Mouse (Mus musculus): Measurements from ENCODE around the gene Rtl8a.
A peak's percentile ranks its signal among the peaks of the same experiment; 100 is the strongest.
"Not testable (repeated sequence)": the region's sequence is repeated elsewhere in the genome, so short reads cannot be mapped to it uniquely, and the experiment has no call there.

The Rtl8a gene

DNA sequence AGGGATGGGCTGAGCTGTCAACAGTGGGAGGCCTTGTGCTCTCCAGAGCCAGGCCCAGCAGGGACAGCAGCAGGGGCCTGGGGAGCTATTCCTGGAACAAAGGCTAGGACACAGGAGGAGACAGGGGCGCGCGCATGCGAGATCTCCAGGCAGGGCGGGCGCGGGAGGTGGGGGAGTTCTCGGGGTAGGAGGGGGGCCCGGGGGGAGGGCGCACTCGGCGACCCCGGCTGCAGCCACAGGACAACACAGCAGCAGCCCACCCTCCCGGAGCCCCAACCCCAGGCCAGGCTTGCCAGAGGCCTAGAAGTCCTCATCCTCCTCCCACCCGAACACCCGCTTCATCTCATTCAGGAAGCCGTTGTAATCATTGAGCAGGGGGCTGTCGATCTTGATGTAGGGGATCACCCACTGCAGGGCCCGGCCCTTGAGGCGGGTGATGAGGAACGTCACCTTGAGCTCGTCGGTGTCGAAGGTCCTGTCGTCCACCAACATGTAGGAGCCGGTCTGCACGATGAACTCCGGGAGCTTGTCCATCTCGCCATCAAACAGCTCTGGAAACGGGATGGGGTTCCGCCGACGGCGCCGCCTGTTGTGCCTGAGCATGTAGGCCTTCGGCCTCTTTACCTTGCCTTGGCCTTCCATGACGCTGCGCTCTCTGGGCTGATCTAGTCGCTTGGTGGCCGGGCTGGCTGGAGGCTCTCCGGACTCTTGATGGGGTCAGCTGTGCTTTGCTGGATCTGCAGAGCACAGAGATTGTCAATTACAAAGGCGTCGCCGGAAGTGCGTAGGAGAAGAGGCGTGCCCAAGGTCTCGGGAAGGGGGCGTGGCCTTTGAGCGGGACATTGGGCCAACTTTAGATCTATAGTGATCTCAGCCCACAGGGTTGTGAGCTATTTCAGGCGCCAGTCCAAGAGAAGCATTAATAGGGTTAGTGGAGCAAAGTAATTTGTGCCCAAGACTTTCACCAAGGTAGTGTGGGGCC lies at the start of gene Rtl8a:
Gene Rtl8a, minus strand, starts transcription at position 703 of the 982 bp plus-strand sequence.
- peak; percentile 50 to 75 for DNase-seq (ENCODE audit: low spot score in 2 of 2)

DNA sequence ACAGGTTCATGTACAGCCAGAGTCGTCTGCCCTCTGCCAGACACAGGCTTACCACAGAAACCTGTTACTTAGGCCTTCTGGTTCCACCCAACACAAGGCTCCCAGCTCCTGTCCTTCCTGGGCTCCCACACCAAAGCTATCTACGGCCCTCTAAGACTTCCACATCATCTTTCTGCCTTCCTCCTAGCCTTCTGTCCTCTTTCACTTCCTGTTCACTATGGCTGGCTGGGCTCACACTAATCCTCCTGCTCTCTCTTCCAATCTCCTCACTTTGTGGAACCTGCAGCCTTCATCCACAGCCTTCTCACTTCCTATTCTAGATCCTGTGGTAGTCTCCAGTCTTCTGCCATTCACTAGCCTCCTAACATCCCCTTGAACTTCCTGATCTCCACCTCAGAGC lies 49.7 kb upstream of the Rtl8a start:
- no peak for DNase-seq (ENCODE audit: low spot score in 2 of 2)

DNA sequence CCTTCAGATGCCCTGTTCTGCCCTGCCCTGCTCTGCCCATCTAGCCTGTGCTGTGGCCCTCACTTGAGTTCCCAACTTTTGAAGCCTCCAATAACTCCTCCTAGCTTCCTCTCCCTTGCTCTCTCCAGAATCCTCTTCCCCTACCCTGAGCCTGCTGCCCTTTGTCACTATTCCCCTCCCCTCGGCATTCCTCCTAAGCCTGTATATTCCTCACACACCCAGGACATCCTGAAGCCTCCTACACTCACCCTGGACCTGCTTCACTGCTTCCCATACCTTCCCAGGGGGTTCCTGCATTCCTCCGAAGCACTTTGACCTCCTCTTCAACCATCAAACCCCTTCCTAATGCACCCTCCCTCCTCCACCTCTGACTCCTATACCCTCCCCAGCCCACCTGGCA lies 48.6 kb upstream of the Rtl8a start:
- DNase-seq (ENCODE audit: low spot score in 2 of 2) = no peak

DNA sequence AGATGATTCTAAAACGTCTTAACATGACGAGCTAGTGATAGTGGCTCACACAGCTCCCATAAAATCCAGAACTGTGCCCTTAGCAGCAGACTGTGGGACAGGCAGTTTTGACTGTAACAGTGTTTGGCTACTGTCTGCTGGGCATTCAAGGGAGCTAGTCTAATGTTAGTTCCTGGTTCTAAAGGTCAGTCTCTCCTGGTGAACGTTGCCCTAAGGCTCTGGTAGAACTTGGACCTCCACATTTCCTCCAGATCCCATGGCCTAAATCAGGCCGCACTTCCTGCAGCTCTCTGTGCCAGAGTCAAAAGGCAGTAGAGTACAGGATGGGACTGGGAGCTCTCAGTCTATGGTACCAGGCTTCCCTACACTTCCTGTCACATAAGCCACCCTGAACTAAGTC lies 41.2 kb upstream of the Rtl8a start:
- not testable (repeated sequence) for DNase-seq (ENCODE audit: low spot score in 2 of 2)

DNA sequence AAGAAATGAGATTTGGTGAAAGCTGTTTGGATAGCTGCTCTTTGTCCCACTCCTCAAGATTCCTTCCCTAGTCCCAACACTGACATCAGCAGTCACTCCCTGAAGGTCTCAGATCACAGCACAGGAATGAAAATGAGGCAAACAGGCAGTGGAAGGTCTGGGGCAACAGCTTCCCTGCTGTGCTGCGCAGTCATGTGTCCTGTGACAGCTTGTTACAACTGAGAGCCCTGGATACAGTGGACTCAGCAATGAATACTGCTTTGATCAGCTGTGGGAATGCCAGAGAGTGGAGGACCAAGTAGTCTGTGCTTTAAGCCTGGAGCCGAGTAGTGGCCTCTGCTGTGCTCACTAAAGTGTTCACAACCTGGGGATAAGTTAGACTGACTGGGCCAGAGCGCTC lies 39.2 kb upstream of the Rtl8a start:
- DNase-seq (ENCODE audit: low spot score in 2 of 2) = not testable (repeated sequence)

DNA sequence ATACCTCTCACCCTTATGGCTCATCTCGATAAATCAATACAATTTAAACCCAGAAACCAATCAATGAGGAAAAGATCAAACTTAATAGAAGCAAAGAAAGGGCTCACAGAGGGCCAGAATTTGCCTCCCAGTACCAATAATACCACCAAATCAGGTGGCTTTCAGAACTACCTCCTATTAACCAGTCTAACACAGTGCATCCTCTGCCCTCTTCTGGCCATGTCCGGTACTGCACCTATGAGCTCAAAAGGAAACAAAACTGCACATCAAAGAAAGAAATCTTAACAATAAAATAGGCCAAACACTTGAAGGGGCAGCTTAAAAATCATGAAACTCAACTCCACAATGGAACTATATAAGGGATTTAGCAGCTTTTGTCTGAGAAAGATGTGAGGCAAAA lies 33.5 kb upstream of the Rtl8a start:
- peak in 1 of 2 experiments; percentile 78 for DNase-seq (ENCODE audit: low spot score in 2 of 2)

DNA sequence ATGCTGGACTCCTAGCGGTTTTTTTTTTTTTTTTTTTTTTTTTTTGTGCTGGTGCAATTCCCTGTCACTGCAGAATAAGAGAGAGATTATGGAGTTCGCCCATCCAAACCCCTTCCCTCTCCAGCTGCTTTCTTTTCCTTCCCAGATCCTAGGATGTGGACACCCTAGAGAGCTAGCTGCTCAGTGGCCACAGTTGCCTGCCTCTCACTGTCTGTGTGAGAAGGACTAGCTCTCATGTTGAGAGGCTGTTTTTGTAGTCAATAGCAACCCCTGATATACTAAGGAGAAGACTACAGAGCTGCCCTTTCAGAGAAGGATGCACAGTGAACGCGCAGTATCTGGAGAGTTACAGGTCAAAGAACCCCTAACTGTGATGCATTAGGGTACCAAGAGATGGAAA lies 27.2 kb upstream of the Rtl8a start:
- not testable (repeated sequence) for DNase-seq (ENCODE audit: low spot score in 2 of 2)

DNA sequence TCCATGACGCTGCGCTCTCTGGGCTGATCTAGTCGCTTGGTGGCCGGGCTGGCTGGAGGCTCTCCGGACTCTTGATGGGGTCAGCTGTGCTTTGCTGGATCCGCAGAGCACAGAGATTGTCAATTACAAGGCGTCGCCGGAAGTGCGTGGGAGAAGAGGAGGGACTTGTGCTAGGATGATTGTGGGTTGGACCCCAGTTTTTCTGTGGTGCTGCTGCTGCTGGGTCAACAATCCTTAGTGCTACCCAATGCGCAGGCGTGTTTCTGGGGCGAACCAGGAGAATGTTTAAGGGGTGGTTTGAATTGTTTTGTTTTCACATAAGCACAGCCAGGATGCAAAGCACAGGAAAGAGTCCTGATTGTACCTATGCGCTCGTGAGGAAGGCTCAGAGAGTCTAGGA lies 26.8 kb upstream of the Rtl8a start, which contains the start of gene Rtl8b:
Gene Rtl8b, minus strand, starts transcription at position 115 of the 400 bp plus-strand sequence.
- peak; percentile 79 to 85 for DNase-seq (ENCODE audit: low spot score in 2 of 2)

DNA sequence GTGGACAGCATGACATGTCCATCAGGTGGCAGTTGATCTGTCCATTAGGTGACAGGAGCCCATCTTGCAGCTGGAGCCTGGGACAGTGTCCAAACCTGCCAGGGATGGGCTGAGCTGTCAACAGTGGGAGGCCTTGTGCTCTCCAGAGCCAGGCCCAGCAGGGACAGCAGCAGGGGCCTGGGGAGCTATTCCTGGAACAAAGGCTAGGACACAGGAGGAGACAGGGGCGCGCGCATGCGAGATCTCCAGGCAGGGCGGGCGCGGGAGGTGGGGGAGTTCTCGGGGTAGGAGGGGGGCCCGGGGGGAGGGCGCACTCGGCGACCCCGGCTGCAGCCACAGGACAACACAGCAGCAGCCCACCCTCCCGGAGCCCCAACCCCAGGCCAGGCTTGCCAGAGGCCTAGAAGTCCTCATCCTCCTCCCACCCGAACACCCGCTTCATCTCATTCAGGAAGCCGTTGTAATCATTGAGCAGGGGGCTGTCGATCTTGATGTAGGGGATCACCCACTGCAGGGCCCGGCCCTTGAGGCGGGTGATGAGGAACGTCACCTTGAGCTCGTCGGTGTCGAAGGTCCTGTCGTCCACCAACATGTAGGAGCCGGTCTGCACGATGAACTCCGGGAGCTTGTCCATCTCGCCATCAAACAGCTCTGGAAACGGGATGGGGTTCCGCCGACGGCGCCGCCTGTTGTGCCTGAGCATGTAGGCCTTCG lies 26.2 kb upstream of the Rtl8a start:
- DNase-seq (ENCODE audit: low spot score in 2 of 2) = not testable (repeated sequence)

DNA sequence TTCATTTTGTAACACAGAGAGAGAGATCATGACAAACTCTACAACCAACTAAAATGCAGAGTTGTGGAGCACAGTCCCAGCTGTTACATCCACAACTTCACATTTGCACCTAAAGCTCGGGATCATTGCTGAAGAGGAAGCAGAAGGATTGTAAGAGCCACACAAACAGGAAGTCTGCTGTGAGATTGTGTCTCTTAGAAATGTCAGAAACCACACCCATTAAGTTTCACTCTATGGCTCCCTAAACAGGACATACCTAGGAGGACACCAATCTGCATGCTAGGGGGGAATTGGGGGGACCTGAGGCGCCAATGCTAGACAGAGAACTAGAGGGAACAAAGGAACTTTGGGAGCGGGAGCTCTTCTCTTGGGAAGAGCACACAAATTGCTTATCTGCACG lies 9.4 kb upstream of the Rtl8a start:
- DNase-seq (ENCODE audit: low spot score in 2 of 2) = not testable (repeated sequence)

DNA sequence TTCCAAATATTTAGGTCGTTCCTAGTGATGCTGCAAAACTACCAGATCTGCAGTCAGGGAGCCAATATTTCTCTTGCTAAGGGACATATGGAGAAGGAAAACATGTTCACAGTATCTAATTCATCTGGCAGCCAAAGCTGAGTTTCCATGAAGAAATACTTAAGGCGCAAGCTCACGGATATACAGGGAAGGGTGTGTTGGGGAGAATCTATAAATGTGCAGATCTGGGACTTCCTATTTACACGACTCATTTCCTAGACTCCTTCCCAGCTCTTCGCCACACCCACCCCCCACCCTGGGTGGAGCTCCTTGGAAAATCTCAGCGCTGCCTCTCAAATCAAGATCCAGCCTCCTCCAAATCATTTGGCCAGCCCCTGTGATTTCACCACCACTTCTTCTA lies 2.4 kb upstream of the Rtl8a start:
- DNase-seq (ENCODE audit: low spot score in 2 of 2) = no peak

DNA sequence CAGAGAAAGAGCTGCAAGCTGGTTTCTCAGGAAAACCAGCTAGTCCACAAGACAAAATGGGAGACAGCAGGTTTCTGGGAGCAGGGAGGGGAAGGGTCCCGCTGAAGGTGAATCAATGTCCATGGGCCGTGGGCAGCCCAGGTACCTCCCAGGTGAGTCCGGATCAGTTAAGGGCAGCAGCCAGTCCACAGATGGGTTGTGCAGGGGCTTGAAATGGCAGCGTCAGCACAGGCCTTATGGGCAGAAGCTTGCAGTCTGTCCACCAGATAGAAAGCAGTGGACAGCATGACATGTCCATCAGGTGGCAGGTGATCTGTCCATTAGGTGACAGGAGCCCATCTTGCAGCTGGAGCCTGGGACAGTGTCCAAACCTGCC lies 890 bp downstream of the Rtl8a start:
- not testable (repeated sequence) for DNase-seq (ENCODE audit: low spot score in 2 of 2)

DNA sequence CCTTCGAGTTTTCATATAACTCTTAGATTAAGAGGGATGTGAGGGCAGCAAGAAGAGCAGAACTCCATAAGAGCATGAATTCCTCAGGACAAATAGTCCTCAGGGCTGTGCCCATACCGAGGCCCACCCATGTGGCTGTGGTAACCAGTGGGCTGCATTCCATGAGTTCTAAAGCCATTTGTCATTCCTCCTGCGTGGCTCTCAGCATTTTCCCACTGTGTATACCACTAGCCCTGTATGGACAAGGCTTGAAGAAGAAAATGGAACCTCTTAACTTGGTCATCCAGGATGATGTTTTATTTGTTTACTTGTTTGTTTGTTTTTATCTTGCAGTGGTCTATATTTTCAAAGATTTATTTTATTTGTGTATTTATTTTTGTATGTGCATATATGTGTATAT lies 5.4 kb downstream of the Rtl8a start:
- DNase-seq (ENCODE audit: low spot score in 2 of 2) = not testable (repeated sequence)

DNA sequence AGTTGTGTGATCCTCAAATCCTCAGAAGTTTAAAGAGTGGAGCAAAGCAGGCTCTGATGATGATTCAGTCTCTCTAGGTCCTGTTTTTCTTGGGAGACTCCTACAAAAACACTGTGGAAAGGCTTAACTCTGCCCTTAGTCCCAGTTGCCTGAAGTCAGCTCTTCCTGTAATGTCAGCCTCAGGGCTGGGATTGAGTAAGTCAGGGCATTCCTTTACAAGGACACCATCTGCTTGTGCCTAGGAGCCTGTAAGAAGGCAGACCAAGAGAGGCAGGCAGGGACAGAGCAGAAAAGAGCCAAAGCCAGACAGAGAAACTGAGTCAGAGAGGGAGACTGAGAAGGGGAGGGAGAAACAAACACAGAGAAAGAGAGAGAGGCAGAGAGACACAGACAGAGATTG lies 32.1 kb downstream of the Rtl8a start:
- DNase-seq (ENCODE audit: low spot score in 2 of 2) = not testable (repeated sequence)

DNA sequence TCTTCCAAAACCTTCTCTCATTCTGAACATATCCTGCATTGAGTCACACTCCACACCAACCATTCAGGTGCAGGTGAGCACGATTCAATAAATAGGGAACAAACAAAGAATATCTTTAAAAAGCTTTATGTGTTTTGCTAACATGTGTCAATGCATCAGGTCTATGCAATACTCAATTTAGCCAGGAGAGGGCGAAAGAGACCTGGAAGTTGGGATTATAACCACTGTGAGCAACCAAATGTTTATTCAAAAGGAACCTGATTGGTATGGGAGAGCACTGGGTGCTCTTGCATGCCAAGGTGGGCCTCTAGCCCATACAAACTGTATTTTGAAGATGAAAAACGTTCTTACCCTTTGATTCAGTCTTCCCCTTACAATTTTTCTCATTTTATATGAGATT lies 32.9 kb downstream of the Rtl8a start:
- DNase-seq (ENCODE audit: low spot score in 2 of 2) = peak in 1 of 2 experiments; percentile 89

DNA sequence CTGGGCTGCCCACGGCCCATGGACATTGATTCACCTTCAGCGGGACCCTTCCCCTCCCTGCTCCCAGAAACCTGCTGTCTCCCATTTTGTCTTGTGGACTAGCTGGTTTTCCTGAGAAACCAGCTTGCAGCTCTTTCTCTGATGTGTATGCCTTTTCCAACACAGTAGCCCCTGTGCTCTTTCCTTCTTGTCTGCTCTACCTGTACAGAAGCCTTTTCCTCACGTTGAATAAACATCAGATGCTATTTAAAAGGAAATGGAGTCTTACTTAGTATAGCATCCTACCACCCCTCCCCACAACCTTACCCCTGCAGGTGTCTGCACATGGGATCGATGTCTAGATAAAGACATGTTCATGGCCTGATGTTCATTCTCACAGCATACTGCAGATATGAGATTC lies 34.6 kb downstream of the Rtl8a start, which contains the start of gene Gm14597:
Gene Gm14597, minus strand, starts transcription at position 101 of the 400 bp plus-strand sequence.
- not testable (repeated sequence) for DNase-seq (ENCODE audit: low spot score in 2 of 2)

DNA sequence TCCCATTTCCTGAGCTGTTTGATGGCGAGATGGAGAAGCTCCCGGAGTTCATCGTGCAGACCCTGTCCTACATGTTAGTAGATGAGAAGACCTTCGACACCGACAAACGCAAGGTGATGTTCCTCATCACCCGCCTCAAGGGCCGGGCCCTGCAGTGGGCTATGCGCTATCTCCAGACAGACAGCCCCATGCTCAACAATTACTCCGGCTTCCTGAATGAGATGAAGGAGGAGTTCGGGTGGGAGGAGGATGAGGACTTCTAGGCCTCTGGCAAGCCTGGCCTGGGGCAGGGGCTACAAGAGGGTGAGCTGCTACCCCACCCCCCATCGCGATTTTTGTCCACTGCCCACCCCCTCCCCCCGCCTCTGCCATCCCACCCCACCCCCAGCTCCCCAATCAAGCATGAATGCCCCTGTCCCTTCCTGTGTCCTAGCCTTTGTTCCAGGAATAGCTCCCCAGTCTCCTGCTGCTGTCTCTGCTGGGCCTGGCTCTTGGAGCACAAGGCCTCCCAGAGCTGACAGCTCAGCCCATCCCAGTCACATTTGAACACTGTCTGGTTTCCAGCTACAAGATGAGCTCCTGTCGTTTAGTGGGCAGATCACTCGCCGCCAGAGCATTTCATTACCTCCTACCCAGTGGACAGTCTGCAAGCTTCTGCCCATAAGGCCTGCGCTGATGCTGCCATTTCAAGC lies 35.2 kb downstream of the Rtl8a start:
- peak in 1 of 2 experiments; percentile 4 for DNase-seq (ENCODE audit: low spot score in 2 of 2)

DNA sequence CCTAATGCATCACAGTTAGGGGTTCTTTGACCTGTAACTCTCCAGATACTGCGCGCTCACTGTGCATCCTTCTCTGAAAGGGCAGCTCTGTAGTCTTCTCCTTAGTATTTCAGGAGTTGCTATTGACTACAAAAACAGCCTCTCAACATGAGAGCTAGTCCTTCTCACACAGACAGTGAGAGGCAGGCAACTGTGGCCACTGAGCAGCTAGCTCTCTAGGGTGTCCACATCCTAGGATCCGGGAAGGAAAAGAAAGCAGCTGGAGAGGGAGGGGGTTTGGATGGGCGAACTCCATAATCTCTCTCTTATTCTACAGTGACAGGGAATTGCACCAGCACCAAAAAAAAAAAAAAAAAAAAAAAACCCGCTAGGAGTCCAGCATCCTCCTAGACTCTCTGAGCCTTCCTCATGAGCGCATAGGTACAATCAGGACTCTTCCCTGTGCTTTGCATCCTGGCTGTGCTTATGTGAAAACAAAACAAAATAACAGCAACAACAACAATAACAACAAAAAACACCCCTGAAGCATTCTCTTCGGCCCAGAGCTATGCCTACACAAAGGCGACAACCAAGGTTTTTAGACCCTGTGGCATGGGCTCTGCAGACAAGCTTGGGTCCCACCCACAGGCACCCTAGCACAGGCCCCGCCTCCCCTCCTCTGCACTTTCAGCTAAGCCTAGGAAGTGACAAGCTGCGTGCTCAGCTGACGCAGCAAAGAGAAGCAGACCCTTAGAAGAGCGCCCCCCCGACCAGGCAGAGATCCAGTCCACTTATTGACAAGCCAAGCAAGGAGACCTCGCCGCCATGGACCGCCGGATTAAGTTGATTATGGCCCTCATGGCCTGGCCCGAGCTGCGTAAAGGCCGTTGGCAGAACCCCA lies 36.0 kb downstream of the Rtl8a start, which contains the start of gene Rtl8c:
Gene Rtl8c, plus strand, starts transcription at position 791 of the 880 bp plus-strand sequence.
- peak; percentile 59 to 75 for DNase-seq (ENCODE audit: low spot score in 2 of 2)

DNA sequence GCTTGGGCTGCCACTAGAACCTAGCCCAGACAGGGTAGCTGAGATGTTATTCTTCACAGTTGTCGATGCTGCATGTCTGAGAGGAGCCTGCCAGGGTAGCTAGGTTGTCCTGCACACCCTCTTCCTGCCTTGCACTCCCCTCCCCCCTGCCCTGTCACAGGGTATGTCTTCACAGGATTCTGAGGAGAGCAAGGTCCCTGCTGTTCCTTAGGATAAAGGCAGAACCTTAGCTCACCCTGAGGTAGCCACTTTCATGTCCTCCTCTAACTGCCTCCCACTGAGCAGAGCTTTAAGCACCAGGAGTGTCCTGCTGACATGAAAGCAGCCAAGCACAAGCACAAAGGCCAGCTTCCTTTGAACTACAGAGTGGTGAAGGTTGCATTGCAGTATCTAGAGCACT lies 37.3 kb downstream of the Rtl8a start:
- DNase-seq (ENCODE audit: low spot score in 2 of 2) = not testable (repeated sequence)

DNA sequence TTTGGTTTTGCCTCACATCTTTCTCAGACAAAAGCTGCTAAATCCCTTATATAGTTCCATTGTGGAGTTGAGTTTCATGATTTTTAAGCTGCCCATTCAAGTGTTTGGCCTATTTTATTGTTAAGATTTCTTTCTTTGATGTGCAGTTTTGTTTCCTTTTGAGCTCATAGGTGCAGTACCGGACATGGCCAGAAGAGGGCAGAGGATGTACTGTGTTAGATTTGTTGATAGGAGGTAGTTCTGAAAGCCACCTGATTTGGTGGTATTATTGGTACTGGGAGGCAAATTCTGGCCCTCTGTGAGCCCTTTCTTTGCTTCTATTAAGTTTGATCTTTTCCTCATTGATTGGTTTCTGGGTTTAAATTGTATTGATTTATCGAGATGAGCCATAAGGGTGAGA lies 43.5 kb downstream of the Rtl8a start:
- DNase-seq (ENCODE audit: low spot score in 2 of 2) = peak in 1 of 2 experiments; percentile 59

All from left cerebral cortex, adult 9 months (tissue).